Mouse (Mus musculus) midbrain, postnatal 0 days (tissue): ENCODE results near the gene Tmem8b. TPM values are rescaled to one million over a fixed set of nuclear protein-coding genes. Genes with fewer than 3 reads are reported as not detected.

Source experiments
- ATAC-seq: fragments of 200-750 bp; cut with Nextera tagmentation; 2 replicates; pipeline ENCODE4 v1.8.0; 2017; ENCODE audit warnings: moderate number of reproducible peaks, mild to moderate bottlenecking, moderate TSS enrichment, moderate library complexity; ENCODE audit not compliant: low FRiP score
- DNase-seq: peaks from one replicate; pipeline ENCODE4 v3.0.0-alpha.2; 2015; ENCODE audit warnings: low spot score
- H3K27ac ChIP-seq: fragments of 300-500 bp; sonication (generic); 2 replicates; pipeline ENCODE4 v1.5.1; 2014; ENCODE audit warnings: low read depth, mild to moderate bottlenecking, low read length, mixed read lengths
- H3K27me3 ChIP-seq: fragments of 300-500 bp; sonication (generic); 2 replicates; pipeline ENCODE4 v1.6.1; 2014; ENCODE audit warnings: low read length, control low read depth, mixed read lengths; ENCODE audit not compliant: insufficient read depth
- H3K36me3 ChIP-seq: fragments of 300-500 bp; sonication (generic); 2 replicates; pipeline ENCODE4 v1.6.1; 2014; ENCODE audit warnings: low read length, control low read depth, mixed read lengths; ENCODE audit not compliant: insufficient read depth
- H3K4me1 ChIP-seq: fragments of 300-500 bp; sonication (generic); 2 replicates; pipeline ENCODE4 v1.6.1; 2014; ENCODE audit warnings: mild to moderate bottlenecking, control low read depth, antibody characterized with exemption, low read length, mixed read lengths; ENCODE audit not compliant: insufficient read depth
- H3K4me2 ChIP-seq: fragments of 300-500 bp; sonication (generic); 2 replicates; pipeline ENCODE4 v1.6.1; 2014; ENCODE audit warnings: low read depth, mild to moderate bottlenecking, low read length, mixed read lengths; ENCODE audit not compliant: poor library complexity, severe bottlenecking
- H3K4me3 ChIP-seq: fragments of 300-500 bp; sonication (generic); 2 replicates; pipeline ENCODE4 v1.5.1; 2014; ENCODE audit warnings: low read depth, mild to moderate bottlenecking, low read length, moderate library complexity
- H3K9ac ChIP-seq: fragments of 300-500 bp; sonication (generic); replicated peaks from 2 replicates; pipeline ENCODE4 v1.6.1; 2014; ENCODE audit warnings: mild to moderate bottlenecking, low read length, moderate library complexity, mixed read lengths; ENCODE audit not compliant: poor library complexity, severe bottlenecking
- H3K9me3 ChIP-seq: fragments of 300-500 bp; sonication (generic); 2 replicates; pipeline ENCODE4 v1.6.1; 2016; ENCODE audit warnings: low read length, control low read depth
- CTCF ChIP-seq: IDR thresholded peaks from 2 replicates; pipeline ENCODE4 v1.5.1; 2016; ENCODE audit warnings: antibody characterized with exemption, mild to moderate bottlenecking
- WGBS: fragments of 180-500 bp; shearing (Covaris S2); extraction: QIAGEN DNeasy Blood & Tissue Kit; methylation state at CpG from one replicate; pipeline ENCODE4 v1.1.7; 2014; 5-methylcytosine and 5-hydroxymethylcytosine counted together
- polyA plus RNA-seq: library from polyadenylated mRNA; unstranded; fragments of >200 nt; fragmentation: Nextera tagmentation; extraction: Ambion mirVana; gene quantifications from 2 replicates; pipeline ENCODE4 v1.2.1, GENCODE M21; 2015
- total RNA-seq: library from RNA; depleted of rRNA; stranded (reverse); fragments of >200 nt; gene quantifications from 2 replicates; pipeline ENCODE4 v1.2.3, GENCODE M21; 2014

Gene Tmem8b
- total and polyA plus RNA-seq, 2 experiments from 2014 or later: 13.7 to 30.0 TPM

DNA sequence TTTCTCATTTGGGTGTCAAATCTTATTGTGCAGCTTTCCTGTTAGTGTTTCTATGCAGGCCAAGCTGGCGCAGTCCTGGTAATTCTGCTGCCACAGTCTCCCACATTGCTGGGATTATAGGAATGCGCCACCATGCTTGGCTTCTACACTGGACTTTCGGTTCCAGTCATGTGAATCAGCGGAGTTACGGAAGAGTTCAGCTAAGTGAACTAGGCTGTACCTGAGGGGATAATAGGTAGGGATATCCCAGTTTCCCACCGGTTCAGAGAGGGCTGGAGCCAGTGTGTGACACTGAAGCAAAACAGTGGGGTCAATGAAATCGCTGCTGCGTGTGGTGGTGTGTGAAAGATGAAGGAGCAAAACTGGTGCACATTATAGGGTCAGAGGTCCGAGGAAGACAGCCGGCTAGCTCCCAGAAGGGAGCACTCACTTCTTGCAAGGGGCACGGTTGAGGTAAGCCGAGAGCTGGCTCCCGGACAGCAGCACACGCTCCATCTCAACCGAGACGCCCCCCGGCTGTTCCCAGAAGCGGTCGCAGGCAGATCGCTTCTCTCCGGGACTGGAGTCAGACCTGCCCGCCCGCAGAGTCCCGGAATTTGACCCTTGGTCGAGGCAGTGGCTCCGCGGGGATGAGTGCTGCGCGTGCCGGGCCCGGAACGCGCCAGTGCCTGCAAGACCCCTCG lies 13.0 kb upstream of the Tmem8b start:
- TF ChIP-seq CTCF: no peak
- H3K27me3 ChIP-seq: no peaks in the 10 kb centered on the region
- DNase-seq (no peak), ATAC-seq (peak; percentile 17)
- peak overlapping the region; percentile 94 for H3K4me2 ChIP-seq
- H3K36me3 ChIP-seq: 0 out of 2 replicates have a peak, but pooled peaks cover 5% of the 10 kb centered on the region
- peak overlapping the region; percentile 93 for H3K27ac ChIP-seq
- no peaks in the 10 kb centered on the region for H3K9me3 ChIP-seq
- 5% methylated on average over 27 of the region's 34 CpGs for WGBS
- peak overlapping the region; percentile 82 for H3K4me3 ChIP-seq
- peak overlapping the region; percentile 90 for H3K9ac ChIP-seq
- no peaks in the 10 kb centered on the region for H3K4me1 ChIP-seq

- Histone ChIP-seq H3K27me3 (no peaks in the 10 kb centered on the region), H3K4me3 (peak within 1 kb of the TSS; percentile 82), H3K4me1 (no peaks in the 10 kb centered on the region), H3K4me2 (peak within 1 kb of the TSS; percentile 94), H3K9ac (peak within 1 kb of the TSS; percentile 90), H3K9me3 (no peaks in the 10 kb centered on the region), H3K36me3 (0 out of 2 replicates have a peak, but pooled peaks cover 3% of the 10 kb centered on the region), H3K27ac (peak within 1 kb of the TSS; percentile 93)
- no peak; the same call in 1 of the 2 replicates for TF ChIP-seq CTCF
- ATAC-seq (peak; percentile 96), DNase-seq (peak; percentile 99)
- whole genome bisulfite sequencing: under 1% methylated on average over 34 of the region's 34 CpGs
Measured at GRCm38 (mm10) chr4:43656339-43657109, 12.2 kb upstream of the Tmem8b start, which contains the start of gene Hint2. Hint2 (minus strand) TSS chr4:43656466.

DNA sequence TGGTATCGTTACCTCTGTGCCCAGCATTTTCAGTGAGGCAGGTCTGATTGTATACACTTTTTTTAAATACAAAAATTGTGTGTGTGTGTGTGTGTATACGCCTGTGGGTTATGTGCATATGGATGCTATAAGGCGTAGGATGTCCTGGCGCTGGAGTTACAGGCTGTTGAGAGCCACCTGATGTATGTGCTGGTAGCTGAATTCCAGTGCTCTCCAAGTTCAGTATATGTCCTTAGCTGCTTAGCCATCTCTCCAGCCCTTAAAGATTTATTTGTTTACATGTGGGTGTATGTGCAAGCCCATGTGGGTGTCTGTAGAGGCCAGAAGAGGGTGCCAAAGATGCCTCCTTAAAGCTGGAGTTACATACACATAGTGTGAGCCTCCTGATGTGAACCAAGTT lies 11.6 kb upstream of the Tmem8b start:
- Histone ChIP-seq H3K4me3 (peak overlapping the region; percentile 82), H3K36me3 (no peaks in the 10 kb centered on the region), H3K4me2 (peak overlapping the region; percentile 94), H3K4me1 (no peaks in the 10 kb centered on the region), H3K27me3 (peaks cover 4% of the 10 kb centered on the region; the same call in 1 of the 2 replicates), H3K27ac (0 out of 2 replicates have a peak overlapping the region, but pooled peaks have one; percentile 77), H3K9ac (no peak overlapping the region), H3K9me3 (no peaks in the 10 kb centered on the region)
- WGBS: 63% methylated on average over 4 of the region's 4 CpGs
- no peak for DNase-seq
- TF ChIP-seq CTCF: peak; percentile 44
- ATAC-seq: no peak

DNA sequence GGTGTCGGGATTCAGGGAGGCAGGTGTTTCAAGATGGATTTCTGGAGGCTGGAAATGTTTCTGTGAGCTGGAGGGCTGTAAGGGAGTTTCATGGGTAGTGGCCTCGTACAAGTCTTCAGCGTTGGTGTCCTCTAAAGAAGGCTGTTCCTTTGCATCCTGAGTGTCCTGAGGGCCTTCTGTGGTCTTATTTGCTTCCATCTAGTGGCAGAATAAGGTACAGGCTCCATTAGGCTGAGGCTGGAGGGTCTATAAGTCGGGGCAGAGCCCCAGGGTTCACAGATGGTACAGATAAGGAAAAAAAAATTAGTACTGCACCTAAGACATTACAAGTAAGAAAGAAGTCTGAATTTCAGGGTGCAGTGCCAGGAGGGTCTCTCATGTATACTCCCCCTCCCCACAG lies 2.4 kb upstream of the Tmem8b start:
- Histone ChIP-seq H3K4me1 (peaks cover 11% of the 10 kb centered on the region; the same call in 1 of the 2 replicates), H3K4me2 (no peak overlapping the region), H3K27me3 (peaks cover 15% of the 10 kb centered on the region), H3K36me3 (no peaks in the 10 kb centered on the region), H3K27ac (no peak overlapping the region), H3K9ac (no peak overlapping the region), H3K9me3 (no peaks in the 10 kb centered on the region), H3K4me3 (no peak overlapping the region)
- no peak for DNase-seq
- ATAC-seq: no peak
- peak; percentile 60 for TF ChIP-seq CTCF
- WGBS: 25% methylated on average over 4 of the region's 4 CpGs

GRCm38 (mm10) chr4:43669428-43669794 lies 640 bp downstream of the Tmem8b start:
- no peak for TF ChIP-seq CTCF
- H3K9me3 ChIP-seq: no peaks in the 10 kb centered on the region
- ATAC-seq (peak; percentile 50), DNase-seq (no peak)
- peak overlapping the region; percentile 96 for H3K9ac ChIP-seq
- under 1% methylated on average over 22 of the region's 25 CpGs for WGBS
- H3K4me1 ChIP-seq: peaks cover 11% of the 10 kb centered on the region
- H3K27ac ChIP-seq: peak overlapping the region; percentile 65
- H3K4me2 ChIP-seq: peak overlapping the region; percentile 90
- H3K27me3 ChIP-seq: peaks cover 4% of the 10 kb centered on the region; the same call in 1 of the 2 replicates
- H3K4me3 ChIP-seq: peak overlapping the region; percentile 69
- peaks cover 2% of the 10 kb centered on the region; the same call in 1 of the 2 replicates for H3K36me3 ChIP-seq

GRCm38 (mm10) chr4:43672070-43672469 lies 3.3 kb downstream of the Tmem8b start:
- H3K9ac ChIP-seq: no peak overlapping the region
- 3% methylated on average over 2 of the region's 2 CpGs for whole genome bisulfite sequencing
- peaks cover 26% of the 10 kb centered on the region for H3K36me3 ChIP-seq
- peaks cover 11% of the 10 kb centered on the region for H3K4me1 ChIP-seq
- DNase-seq (peak; percentile 96), ATAC-seq (no peak)
- H3K4me2 ChIP-seq: peak overlapping the region; percentile 90
- H3K27me3 ChIP-seq: no peaks in the 10 kb centered on the region
- TF ChIP-seq CTCF: peak; percentile 86
- no peaks in the 10 kb centered on the region for H3K9me3 ChIP-seq
- no peak overlapping the region for H3K4me3 ChIP-seq
- no peak overlapping the region for H3K27ac ChIP-seq
